Mouse (Mus musculus): ENCODE measurements around the gene Slc48a1. TPM values are rescaled to one million over a fixed set of nuclear protein-coding genes. Genes with fewer than 3 reads are reported as not detected.

Slc48a1 gene
- polyA plus RNA-seq, 1 experiment from 2014 or later, result 76.0 TPM

DNA sequence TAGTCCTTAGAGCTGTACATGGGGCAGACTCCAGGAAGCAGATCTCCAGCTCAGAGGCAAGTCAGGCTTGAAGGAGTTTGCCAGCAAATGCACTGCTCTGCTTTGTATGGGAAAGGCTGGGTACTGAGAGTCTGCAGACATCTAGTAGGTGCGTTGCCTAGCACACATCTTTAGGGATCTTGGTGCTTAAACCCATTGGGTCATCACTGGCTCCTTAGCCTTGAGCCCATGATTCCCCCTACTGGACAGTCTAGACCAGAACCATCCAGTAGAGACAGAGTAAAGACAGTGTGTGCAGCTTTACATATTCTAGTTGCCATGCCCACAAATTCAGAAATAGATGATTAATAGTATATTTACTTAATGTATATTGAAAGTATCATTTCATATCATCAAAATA, 62.5 kb downstream of the Slc48a1 start:
- H3K4me2 ChIP-seq (ENCODE audit: low read depth, low read length), result 0 out of 2 replicates have a peak overlapping the region, but pooled peaks have one; percentile 2
- H3K9me3 ChIP-seq (replicated peaks; ENCODE audit: control insufficient read depth, low read length), result no peaks in the 10 kb centered on the region
- peaks cover 41% of the 10 kb centered on the region for H3K4me1 ChIP-seq (ENCODE audit: control insufficient read depth, insufficient read depth, low read length)
- H3K36me3 ChIP-seq (ENCODE audit: control insufficient read depth, insufficient read depth), result no peaks in the 10 kb centered on the region
- 84% methylated on average over 1 of the region's 1 CpGs for WGBS
- no peak overlapping the region for H3K4me3 ChIP-seq (ENCODE audit: low read length)
- H3K9ac ChIP-seq (ENCODE audit: low read length), result no peak overlapping the region; the same call in 1 of the 2 replicates
- peak overlapping the region; percentile 69 for H3K27ac ChIP-seq (ENCODE audit: low read length)
- no peak for ATAC-seq (replicated peaks; ENCODE audit: extremely low read depth, insufficient read depth, low FRiP score)
- no peaks in the 10 kb centered on the region for H3K27me3 ChIP-seq (ENCODE audit: control insufficient read depth, insufficient read depth, low read length)

DNA sequence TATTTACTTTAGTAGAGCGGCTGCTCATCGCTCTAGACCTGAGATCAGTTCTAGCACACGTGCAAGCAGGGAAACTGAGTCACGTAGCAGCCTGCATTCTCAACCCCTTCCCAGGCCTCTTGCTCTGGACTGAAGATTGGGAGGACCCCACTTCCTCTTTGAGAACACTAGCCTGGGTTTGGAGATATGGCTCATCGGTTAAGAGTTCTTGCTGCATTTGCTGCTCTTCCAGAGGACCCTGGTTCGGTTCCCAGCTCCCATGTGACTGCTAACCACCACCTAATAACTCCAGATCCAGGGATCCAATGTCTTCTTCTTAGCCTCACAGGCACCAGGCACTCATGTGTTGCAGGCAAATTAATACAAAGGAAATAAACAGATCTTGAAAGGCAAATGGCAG, 63.1 kb downstream of the Slc48a1 start:
- Histone ChIP-seq H3K27ac (ENCODE audit: low read length) (no peak overlapping the region; the same call in 1 of the 2 replicates), H3K27me3 (ENCODE audit: control insufficient read depth, insufficient read depth, low read length) (no peaks in the 10 kb centered on the region), H3K36me3 (ENCODE audit: control insufficient read depth, insufficient read depth) (no peaks in the 10 kb centered on the region), H3K9me3 (replicated peaks; ENCODE audit: control insufficient read depth, low read length) (no peaks in the 10 kb centered on the region), H3K4me3 (ENCODE audit: low read length) (peak overlapping the region; percentile 6; the same call in 1 of the 2 replicates), H3K9ac (ENCODE audit: low read length) (no peak overlapping the region), H3K4me2 (ENCODE audit: low read depth, low read length) (peak overlapping the region; percentile 27; the same call in 1 of the 2 replicates), H3K4me1 (ENCODE audit: control insufficient read depth, insufficient read depth, low read length) (peaks cover 38% of the 10 kb centered on the region)
- ATAC-seq (replicated peaks; ENCODE audit: extremely low read depth, insufficient read depth, low FRiP score), result no peak
- 91% methylated on average over 6 of the region's 6 CpGs for WGBS

DNA sequence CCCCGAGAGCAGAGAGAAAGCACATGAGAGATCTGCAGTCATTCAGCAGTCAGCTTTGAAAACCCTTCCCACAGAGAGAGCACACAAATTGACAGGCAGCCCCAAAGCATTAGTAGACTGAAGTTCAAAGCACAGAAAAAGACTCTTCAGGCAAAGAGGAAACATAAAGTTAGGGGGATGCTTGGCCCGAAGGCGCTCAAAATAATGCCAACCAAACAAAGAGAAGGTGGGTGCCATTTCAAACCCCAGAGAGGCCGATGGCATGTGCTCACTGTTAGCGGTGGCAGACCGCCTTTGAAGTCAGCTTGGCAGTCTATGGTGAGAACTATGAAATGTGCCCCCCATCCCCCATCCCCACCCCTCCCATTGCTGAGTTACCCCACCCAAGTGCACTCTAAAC, 63.7 kb downstream of the Slc48a1 start:
- 87% methylated on average over 6 of the region's 6 CpGs for WGBS
- no peak for ATAC-seq (replicated peaks; ENCODE audit: extremely low read depth, insufficient read depth, low FRiP score)
- peak overlapping the region; percentile 28; the same call in 1 of the 2 replicates for H3K27ac ChIP-seq (ENCODE audit: low read length)
- H3K27me3 ChIP-seq (ENCODE audit: control insufficient read depth, insufficient read depth, low read length), result no peaks in the 10 kb centered on the region
- H3K4me2 ChIP-seq (ENCODE audit: low read depth, low read length), result peak overlapping the region; percentile 27; the same call in 1 of the 2 replicates
- no peak overlapping the region for H3K9ac ChIP-seq (ENCODE audit: low read length)
- peak overlapping the region; percentile 6; the same call in 1 of the 2 replicates for H3K4me3 ChIP-seq (ENCODE audit: low read length)
- H3K36me3 ChIP-seq (ENCODE audit: control insufficient read depth, insufficient read depth), result no peaks in the 10 kb centered on the region
- H3K4me1 ChIP-seq (ENCODE audit: control insufficient read depth, insufficient read depth, low read length), result peaks cover 32% of the 10 kb centered on the region
- H3K9me3 ChIP-seq (replicated peaks; ENCODE audit: control insufficient read depth, low read length), result no peaks in the 10 kb centered on the region

Other genes starting within 250 kb of the Slc48a1 start
- gene Rpap3, start 72.7 kb upstream of the Slc48a1 start, polyA plus RNA-seq (2015; fragmentation: Nextera tagmentation; extraction: Ambion mirVana), result 18.1 and 22.9 TPM in 2 replicates
- 2.8 and 9.6 TPM in 2 replicates for gene Endou, start 47.2 kb upstream of the Slc48a1 start, polyA plus RNA-seq (2015; fragmentation: Nextera tagmentation; extraction: Ambion mirVana)
- gene Rapgef3, start 10.5 kb upstream of the Slc48a1 start, polyA plus RNA-seq (2015; fragmentation: Nextera tagmentation; extraction: Ambion mirVana), result 26.3 and 28.7 TPM in 2 replicates
- 30.9 and 31.7 TPM in 2 replicates for gene Hdac7, start 66.0 kb downstream of the Slc48a1 start, polyA plus RNA-seq (2015; fragmentation: Nextera tagmentation; extraction: Ambion mirVana)
- 1.1 and 1.5 TPM in 2 replicates for gene Vdr, start 132.1 kb downstream of the Slc48a1 start, polyA plus RNA-seq (2015; fragmentation: Nextera tagmentation; extraction: Ambion mirVana)
- 37.7 and 38.0 TPM in 2 replicates for gene Tmem106c, start 185.7 kb downstream of the Slc48a1 start, polyA plus RNA-seq (2015; fragmentation: Nextera tagmentation; extraction: Ambion mirVana)
- gene Col2a1, start 226.2 kb downstream of the Slc48a1 start, polyA plus RNA-seq (2015; fragmentation: Nextera tagmentation; extraction: Ambion mirVana), result 7.8 and 11.8 TPM in 2 replicates